ENCODE assay signal across 7 mouse cellular contexts in the genomic region with DNA sequence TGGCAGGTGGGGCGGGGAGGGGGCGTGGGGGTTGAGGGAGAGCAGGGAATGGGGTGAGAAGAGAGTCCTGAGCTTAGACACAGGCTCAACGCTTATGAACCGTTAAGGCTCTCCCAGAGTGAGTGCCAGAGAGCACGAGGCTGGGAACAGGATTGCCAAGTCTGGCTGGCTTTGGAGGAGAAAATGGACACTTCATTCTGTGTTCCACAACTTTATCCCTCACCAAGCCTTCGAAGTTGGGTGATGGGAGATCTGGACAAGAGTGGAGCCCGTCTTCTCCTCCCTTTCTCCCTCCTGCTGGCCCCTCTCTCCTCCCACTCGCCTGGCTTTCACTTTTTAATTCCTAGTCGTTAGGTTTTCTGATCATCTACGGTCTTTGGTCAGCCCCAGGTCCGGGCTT. TPM values are rescaled to one million over a fixed set of nuclear protein-coding genes. Genes with fewer than 3 reads are reported as not detected.
DNase-seq lines count a peak whose midpoint lies in the region; ATAC-seq and TF ChIP-seq lines count a peak whose summit lies in the region.

No protein-coding gene starts in this region.

- H3K36me3 ChIP-seq in lung, postnatal 0 days (ENCODE audit: insufficient read depth, low read length), result no peaks in the 10 kb centered on the region
- no peaks in the 10 kb centered on the region for H3K36me3 ChIP-seq in forebrain, embryonic 13.5 days (ENCODE audit: poor library complexity, severe bottlenecking)
- no peaks in the 10 kb centered on the region for H3K36me3 ChIP-seq in limb, embryonic 13.5 days
- H3K36me3 ChIP-seq in stomach, embryonic 16.5 days (ENCODE audit: control insufficient read depth, insufficient read depth, low read length), result no peaks in the 10 kb centered on the region

- 15% methylated on average over 11 of the region's 11 CpGs for WGBS in lung, postnatal 0 days
- 25% methylated on average over 11 of the region's 11 CpGs for WGBS in forebrain, embryonic 13.5 days
- WGBS in limb, embryonic 13.5 days, result 25% methylated on average over 11 of the region's 11 CpGs
- 17% methylated on average over 11 of the region's 11 CpGs for WGBS in stomach, embryonic 16.5 days

- DNase-seq in lung, postnatal 0 days (ENCODE audit: low spot score), result no peak
- DNase-seq in lung, postnatal 4 days, result no peak
- no peak for DNase-seq in right cerebral cortex, adult 2 months (ENCODE audit: low spot score in 2 of 2)
- DNase-seq in cerebellum, postnatal 36 days, result no peak

- H3K9ac ChIP-seq in lung, postnatal 0 days (replicated peaks; ENCODE audit: low read depth), result no peak overlapping the region
- peak overlapping the region; percentile 64 for H3K9ac ChIP-seq in forebrain, embryonic 13.5 days
- H3K9ac ChIP-seq in limb, embryonic 13.5 days, result peak overlapping the region; percentile 77; the same call in 1 of the 2 replicates
- H3K9ac ChIP-seq in stomach, embryonic 16.5 days (ENCODE audit: low read length), result peak overlapping the region; percentile 80

- no peaks in the 10 kb centered on the region for H3K4me1 ChIP-seq in lung, postnatal 0 days (ENCODE audit: insufficient read depth, low read depth, low read length)
- H3K4me1 ChIP-seq in forebrain, embryonic 13.5 days, result peaks cover 14% of the 10 kb centered on the region; the same call in 1 of the 2 replicates
- peaks cover 11% of the 10 kb centered on the region for H3K4me1 ChIP-seq in limb, embryonic 13.5 days
- H3K4me1 ChIP-seq in stomach, embryonic 16.5 days (ENCODE audit: control insufficient read depth, insufficient read depth, low read length), result peaks cover 5% of the 10 kb centered on the region

- TF ChIP-seq CTCF in lung, postnatal 0 days (IDR thresholded peaks at IDR 0.05), result no peak

- peak overlapping the region; percentile 65 for H3K4me3 ChIP-seq in lung, postnatal 0 days (ENCODE audit: low read depth, low read length)
- H3K4me3 ChIP-seq in forebrain, embryonic 13.5 days, result peak overlapping the region; percentile 58
- H3K4me3 ChIP-seq in limb, embryonic 13.5 days, result peak overlapping the region; percentile 68
- H3K4me3 ChIP-seq in stomach, embryonic 16.5 days (replicated peaks; ENCODE audit: low read length), result peak overlapping the region; percentile 82

- H3K9me3 ChIP-seq in lung, postnatal 0 days (ENCODE audit: low read length), result no peaks in the 10 kb centered on the region
- H3K9me3 ChIP-seq in forebrain, embryonic 13.5 days (replicated peaks), result no peaks in the 10 kb centered on the region
- H3K9me3 ChIP-seq in limb, embryonic 13.5 days, result no peaks in the 10 kb centered on the region
- no peaks in the 10 kb centered on the region for H3K9me3 ChIP-seq in stomach, embryonic 16.5 days (replicated peaks; ENCODE audit: control insufficient read depth, low read length)

- no peak for TF ChIP-seq EP300 in lung, postnatal 0 days (IDR thresholded peaks at IDR 0.05)

- no peaks in the 10 kb centered on the region for H3K27me3 ChIP-seq in lung, postnatal 0 days (replicated peaks; ENCODE audit: insufficient read depth, low read length)
- H3K27me3 ChIP-seq in forebrain, embryonic 13.5 days, result peaks cover 42% of the 10 kb centered on the region
- H3K27me3 ChIP-seq in limb, embryonic 13.5 days, result peaks cover 26% of the 10 kb centered on the region
- H3K27me3 ChIP-seq in stomach, embryonic 16.5 days (ENCODE audit: control insufficient read depth, insufficient read depth, low read length), result 0 out of 2 replicates have a peak, but pooled peaks cover 3% of the 10 kb centered on the region

- H3K4me2 ChIP-seq in lung, postnatal 0 days (replicated peaks; ENCODE audit: low read depth, low read length), result peak overlapping the region; percentile 99
- peak overlapping the region; percentile 99 for H3K4me2 ChIP-seq in forebrain, embryonic 13.5 days
- peak overlapping the region; percentile 96 for H3K4me2 ChIP-seq in limb, embryonic 13.5 days (replicated peaks)
- peak overlapping the region; percentile 96 for H3K4me2 ChIP-seq in stomach, embryonic 16.5 days (ENCODE audit: low read depth, low read length)

- no peak for ATAC-seq in lung, postnatal 0 days
- no peak for ATAC-seq in forebrain, embryonic 13.5 days
- no peak for ATAC-seq in limb, embryonic 13.5 days (ENCODE audit: low FRiP score, low read depth)
- ATAC-seq in stomach, embryonic 16.5 days (ENCODE audit: insufficient read depth, low FRiP score), result no peak

- no peak overlapping the region for H3K27ac ChIP-seq in lung, postnatal 0 days (ENCODE audit: low read length)
- H3K27ac ChIP-seq in forebrain, embryonic 13.5 days, result no peak overlapping the region
- H3K27ac ChIP-seq in limb, embryonic 13.5 days, result no peak overlapping the region
- no peak overlapping the region for H3K27ac ChIP-seq in stomach, embryonic 16.5 days (ENCODE audit: low read length)

RNA-seq across cellular contexts. Expression of gene Icosl, which starts 0.6 kb away (rescaled TPM):
- polyA plus RNA-seq in lung, postnatal 0 days (2015; fragmentation: Nextera tagmentation; extraction: Ambion mirVana), result 5.4 and 5.8 TPM in 2 replicates
- polyA plus RNA-seq in forebrain, embryonic 13.5 days (2015; fragmentation: Nextera tagmentation; extraction: Ambion mirVana), result 0.80 and 0.84 TPM in 2 replicates
- 3.8 and 3.9 TPM in 2 replicates for polyA plus RNA-seq in limb, embryonic 13.5 days (2015; fragmentation: Nextera tagmentation; extraction: Ambion mirVana)
- polyA plus RNA-seq in stomach, embryonic 16.5 days (2015; fragmentation: Nextera tagmentation; extraction: Ambion mirVana), result 7.1 and 7.6 TPM in 2 replicates

RNA-seq across cellular contexts. Expression of gene Aire, which starts 25.1 kb away (rescaled TPM):
- polyA plus RNA-seq in lung, postnatal 0 days (2015; fragmentation: Nextera tagmentation; extraction: Ambion mirVana), result not detected in 2 replicates
- polyA plus RNA-seq in forebrain, embryonic 13.5 days (2015; fragmentation: Nextera tagmentation; extraction: Ambion mirVana), result 0.18 TPM in 1 of 2 replicates, not detected in the other
- 0.99 and 1.0 TPM in 2 replicates for polyA plus RNA-seq in limb, embryonic 13.5 days (2015; fragmentation: Nextera tagmentation; extraction: Ambion mirVana)
- polyA plus RNA-seq in stomach, embryonic 16.5 days (2015; fragmentation: Nextera tagmentation; extraction: Ambion mirVana), result 0.15 and 0.20 TPM in 2 replicates

RNA-seq across cellular contexts. Expression of gene Dnmt3l, which starts 26.8 kb away (rescaled TPM):
- 0.36 TPM in 1 of 2 replicates, not detected in the other for polyA plus RNA-seq in lung, postnatal 0 days (2015; fragmentation: Nextera tagmentation; extraction: Ambion mirVana)
- not detected in 2 replicates for polyA plus RNA-seq in forebrain, embryonic 13.5 days (2015; fragmentation: Nextera tagmentation; extraction: Ambion mirVana)
- 0.17 TPM in 1 of 2 replicates, not detected in the other for polyA plus RNA-seq in limb, embryonic 13.5 days (2015; fragmentation: Nextera tagmentation; extraction: Ambion mirVana)
- polyA plus RNA-seq in stomach, embryonic 16.5 days (2015; fragmentation: Nextera tagmentation; extraction: Ambion mirVana), result 0.56 and 0.63 TPM in 2 replicates

RNA-seq across cellular contexts. Expression of gene Pfkl, which starts 58.7 kb away (rescaled TPM):
- polyA plus RNA-seq in lung, postnatal 0 days (2015; fragmentation: Nextera tagmentation; extraction: Ambion mirVana), result 35.6 and 40.0 TPM in 2 replicates
- polyA plus RNA-seq in forebrain, embryonic 13.5 days (2015; fragmentation: Nextera tagmentation; extraction: Ambion mirVana), result 98.0 and 114 TPM in 2 replicates
- polyA plus RNA-seq in limb, embryonic 13.5 days (2015; fragmentation: Nextera tagmentation; extraction: Ambion mirVana), result 158 and 160 TPM in 2 replicates
- polyA plus RNA-seq in stomach, embryonic 16.5 days (2015; fragmentation: Nextera tagmentation; extraction: Ambion mirVana), result 195 and 225 TPM in 2 replicates
